Mouse (Mus musculus): ENCODE data around the gene Angptl4. TPM values are rescaled to one million over a fixed set of nuclear protein-coding genes. Genes with fewer than 3 reads are reported as not detected.
A peak's percentile ranks its signal among the peaks of the same experiment; 100 is the strongest.
"Not testable (repeated sequence)": the region's sequence is repeated elsewhere in the genome, so short reads cannot be mapped to it uniquely, and the experiment has no call there.

The Angptl4 gene
- 21.4 and 22.4 TPM in 2 replicates for polyA plus RNA-seq (2016; fragmentation: Nextera tagmentation; extraction: Ambion mirVana)

DNA sequence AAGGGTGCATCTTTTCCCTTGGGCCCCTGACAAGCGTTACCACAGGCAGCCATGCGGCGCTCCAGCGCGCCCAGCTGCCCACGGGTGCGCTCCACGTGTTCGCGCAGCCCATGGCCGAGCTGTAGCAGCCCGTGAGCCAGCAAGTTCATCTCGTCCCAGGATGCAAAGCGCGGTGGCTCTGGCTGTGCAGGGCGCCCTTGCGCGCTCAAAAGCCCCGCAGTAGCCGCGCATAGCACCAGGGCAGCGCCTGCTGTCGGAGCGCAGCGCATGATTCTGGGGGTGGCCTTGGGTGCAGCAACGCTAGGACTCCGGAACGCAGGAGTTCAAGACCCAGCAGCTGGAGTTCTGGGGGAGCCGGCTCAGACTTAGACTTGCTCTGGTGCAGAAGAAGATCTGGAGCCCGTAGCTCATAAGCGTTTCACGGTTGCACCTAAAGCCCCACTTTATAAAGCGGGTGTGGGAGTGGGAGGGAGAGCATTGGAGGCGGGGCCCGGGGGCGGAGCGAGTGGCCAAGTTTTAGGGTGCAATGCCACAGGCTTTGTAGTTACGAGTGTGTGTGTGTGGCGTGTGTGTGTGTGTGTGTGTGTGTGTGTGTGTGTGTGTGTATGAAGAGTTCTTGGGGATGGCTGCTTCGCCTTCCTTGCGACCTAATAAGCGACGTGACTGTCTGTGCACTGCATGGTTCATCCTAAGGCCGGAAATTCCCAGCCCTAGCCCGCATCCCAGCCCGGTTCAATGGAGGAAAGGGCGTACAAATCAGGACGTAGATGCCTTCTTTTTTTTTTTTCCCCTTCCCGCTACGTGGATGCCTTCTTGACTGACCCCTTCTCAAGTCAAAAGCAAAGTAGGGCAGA is at the start of gene Angptl4:
Gene Angptl4, minus strand, starts transcription at position 707 of the 854 bp plus-strand sequence.
- H3K9me3 ChIP-seq = no peaks in the 10 kb centered on the region
- peaks cover 18% of the 10 kb centered on the region for H3K27me3 ChIP-seq (ENCODE audit: poor library complexity, severe bottlenecking)
- 1% methylated on average over 50 of the region's 50 CpGs for WGBS
- peak within 1 kb of the TSS; percentile 62 for H3K4me3 ChIP-seq
- peaks cover 56% of the 10 kb centered on the region for H3K4me1 ChIP-seq
- peak; percentile 67 for DNase-seq (ENCODE audit: extremely low spot score, low spot score)
- peak within 1 kb of the TSS; percentile 87 for H3K27ac ChIP-seq
- H3K36me3 ChIP-seq (replicated peaks) = peaks cover 26% of the 10 kb centered on the region

DNA sequence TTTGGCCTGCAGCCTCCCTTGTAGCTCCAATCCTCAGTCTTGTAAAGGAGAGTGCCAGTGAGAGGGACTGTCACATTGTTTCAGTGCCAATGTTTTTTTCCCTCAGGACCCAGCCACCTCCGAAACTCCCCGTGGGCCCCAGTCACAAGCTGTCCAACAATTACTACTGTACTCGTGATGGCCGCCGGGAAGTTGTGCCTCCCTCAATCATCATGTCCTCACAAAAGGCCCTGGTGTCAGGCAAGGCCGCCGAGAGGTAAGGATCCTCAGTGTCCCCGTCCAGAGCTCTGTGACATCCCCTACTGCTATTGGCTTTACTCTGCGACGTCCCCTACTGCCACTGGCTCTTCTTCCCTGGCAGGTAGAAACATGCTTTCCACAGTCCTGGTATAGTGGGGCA is 47.9 kb upstream of the Angptl4 start:
- WGBS = 93% methylated on average over 10 of the region's 10 CpGs
- H3K27me3 ChIP-seq (ENCODE audit: poor library complexity, severe bottlenecking) = no peaks in the 10 kb centered on the region
- H3K9me3 ChIP-seq = no peaks in the 10 kb centered on the region
- no peak overlapping the region for H3K4me3 ChIP-seq
- H3K27ac ChIP-seq = no peak overlapping the region
- H3K4me1 ChIP-seq = peaks cover 13% of the 10 kb centered on the region
- no peak for DNase-seq (ENCODE audit: extremely low spot score, low spot score)
- H3K36me3 ChIP-seq (replicated peaks) = peaks cover 81% of the 10 kb centered on the region

DNA sequence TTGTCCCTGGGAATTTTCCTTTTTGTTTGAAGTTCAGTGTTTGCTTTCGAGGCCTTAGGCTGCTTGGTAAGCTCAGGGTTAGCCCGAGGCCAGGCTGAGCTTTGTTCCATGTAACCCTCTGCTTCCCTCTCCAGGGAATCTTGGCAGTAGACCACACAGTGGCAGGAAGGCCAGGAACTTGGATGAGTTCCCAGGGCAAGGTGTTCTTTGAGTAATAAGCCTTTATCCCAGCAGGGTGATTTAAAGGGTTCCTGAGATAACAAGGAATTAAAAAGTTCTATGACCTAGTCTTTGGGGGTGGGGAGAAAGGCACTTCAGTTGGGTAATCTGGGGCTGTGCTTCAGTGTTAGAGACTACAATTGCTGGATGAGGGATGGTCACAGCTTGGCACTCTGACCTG is 47.3 kb upstream of the Angptl4 start:
- no peaks in the 10 kb centered on the region for H3K9me3 ChIP-seq
- H3K4me1 ChIP-seq = peaks cover 13% of the 10 kb centered on the region
- no peak overlapping the region for H3K27ac ChIP-seq
- WGBS = 79% methylated on average over 2 of the region's 2 CpGs
- H3K4me3 ChIP-seq = no peak overlapping the region
- H3K36me3 ChIP-seq (replicated peaks) = peaks cover 74% of the 10 kb centered on the region
- no peaks in the 10 kb centered on the region for H3K27me3 ChIP-seq (ENCODE audit: poor library complexity, severe bottlenecking)
- no peak for DNase-seq (ENCODE audit: extremely low spot score, low spot score)

- 2% methylated on average over 3 of the region's 3 CpGs for WGBS
- H3K9me3 ChIP-seq = no peaks in the 10 kb centered on the region
- DNase-seq (ENCODE audit: extremely low spot score, low spot score) = peak; percentile 74
- H3K36me3 ChIP-seq (replicated peaks) = peaks cover 72% of the 10 kb centered on the region
- H3K4me3 ChIP-seq = no peak overlapping the region
- H3K4me1 ChIP-seq = peaks cover 31% of the 10 kb centered on the region
- H3K27ac ChIP-seq = no peak overlapping the region
- H3K27me3 ChIP-seq (ENCODE audit: poor library complexity, severe bottlenecking) = no peaks in the 10 kb centered on the region
These were observed 45.2 kb upstream of the Angptl4 start for GRCm38 (mm10) chr17:33826850-33827249.

GRCm38 (mm10) chr17:33825462-33825861 is 43.8 kb upstream of the Angptl4 start:
- Histone ChIP-seq H3K27me3 (ENCODE audit: poor library complexity, severe bottlenecking) (no peaks in the 10 kb centered on the region), H3K27ac (peak overlapping the region; percentile 93), H3K4me3 (peak overlapping the region; percentile 84), H3K9me3 (no peaks in the 10 kb centered on the region), H3K36me3 (replicated peaks) (peaks cover 72% of the 10 kb centered on the region), H3K4me1 (peaks cover 37% of the 10 kb centered on the region)
- 90% methylated on average over 8 of the region's 8 CpGs for WGBS
- no peak for DNase-seq (ENCODE audit: extremely low spot score, low spot score)

DNA sequence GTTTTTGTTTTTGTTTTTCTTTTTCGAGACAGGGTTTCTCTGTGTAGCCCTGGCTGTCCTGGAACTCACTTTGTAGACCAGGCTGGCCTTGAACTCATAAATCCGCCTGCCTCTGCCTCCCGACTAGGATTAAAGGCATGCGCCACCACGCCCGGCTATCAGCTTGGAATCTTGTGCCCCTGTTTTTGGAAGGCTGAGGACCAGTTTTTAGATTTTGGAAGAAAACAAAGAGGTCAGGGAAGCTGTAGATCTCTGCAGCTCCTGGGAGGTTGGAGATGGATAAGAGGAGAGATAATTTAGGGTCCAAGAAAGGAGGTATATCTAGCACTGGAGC is 43.3 kb upstream of the Angptl4 start:
- peak overlapping the region; percentile 93 for H3K27ac ChIP-seq
- peak overlapping the region; percentile 84 for H3K4me3 ChIP-seq
- peaks cover 72% of the 10 kb centered on the region for H3K36me3 ChIP-seq (replicated peaks)
- not testable (repeated sequence) for DNase-seq (ENCODE audit: extremely low spot score, low spot score); H3K9me3 ChIP-seq; H3K27me3 ChIP-seq (ENCODE audit: poor library complexity, severe bottlenecking)
- WGBS = 8% methylated on average over 6 of the region's 6 CpGs
- peaks cover 37% of the 10 kb centered on the region for H3K4me1 ChIP-seq

DNA sequence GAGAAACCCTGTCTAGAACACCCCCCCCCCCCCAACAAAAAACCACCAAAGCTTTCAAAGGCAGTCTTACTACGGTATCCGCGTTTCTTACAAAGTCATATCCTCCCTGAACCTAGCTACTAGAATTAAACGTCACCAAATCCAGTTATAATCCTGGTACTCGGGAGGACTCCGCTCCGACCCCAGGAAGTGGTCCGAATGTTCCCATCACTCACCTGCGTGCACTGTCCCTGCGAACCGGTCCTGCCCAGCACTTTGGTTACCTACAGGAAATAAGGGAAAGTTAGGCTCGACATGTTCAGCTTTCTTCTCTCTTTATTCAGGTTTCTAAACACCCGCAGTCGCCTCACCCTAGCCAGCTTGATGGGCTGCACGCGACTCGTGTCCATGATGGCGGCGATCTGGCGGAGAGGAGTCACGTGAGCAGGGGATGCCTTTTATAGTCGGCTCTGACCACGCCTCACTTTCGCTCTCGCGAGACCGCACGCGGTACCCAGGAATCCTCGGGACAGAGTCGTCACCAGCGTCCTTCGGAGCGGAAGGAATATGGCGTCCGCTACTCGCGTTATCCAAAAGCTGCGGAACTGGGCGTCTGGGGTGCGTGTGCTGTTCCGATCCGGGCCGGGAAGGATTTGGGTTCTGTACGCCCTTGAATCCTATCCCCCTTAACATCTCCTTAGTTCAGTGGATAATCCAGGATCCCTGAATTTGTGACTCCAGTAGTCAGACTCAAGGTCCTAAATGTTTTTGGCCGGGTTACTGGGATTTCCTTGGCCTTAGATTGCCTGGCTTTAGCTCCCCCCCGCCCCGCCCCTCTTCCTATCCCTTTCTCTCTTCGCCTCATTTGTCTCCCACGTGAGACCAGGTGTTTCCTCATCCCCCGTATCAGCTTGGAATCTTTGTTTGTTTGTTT is 42.7 kb upstream of the Angptl4 start, which contains the start of the genes Rps28 and Ndufa7:
Gene Rps28, minus strand, starts transcription at position 479 of the 913 bp plus-strand sequence.
Gene Ndufa7, plus strand, starts transcription at position 489 of the 913 bp plus-strand sequence.
- under 1% methylated on average over 51 of the region's 51 CpGs for WGBS

DNA sequence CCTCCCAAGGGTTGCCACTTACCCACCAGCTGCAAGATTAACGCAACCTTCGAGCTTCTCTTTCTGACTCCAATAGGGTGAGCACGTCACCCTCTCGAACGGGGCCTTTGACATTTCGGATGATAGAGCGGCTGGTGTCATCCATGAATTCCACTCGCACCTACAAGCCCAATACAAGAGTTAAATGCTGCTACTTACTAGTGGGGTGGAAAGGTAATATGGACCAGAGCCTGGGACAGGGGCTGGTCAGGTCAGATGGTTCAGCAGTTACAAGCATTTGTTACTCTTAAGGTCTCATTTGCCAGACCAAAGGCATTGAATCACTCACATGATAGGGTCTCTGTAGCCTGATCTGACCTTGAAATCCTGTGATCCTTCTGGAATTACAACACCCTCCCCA is 41.5 kb upstream of the Angptl4 start:
- peaks cover 73% of the 10 kb centered on the region for H3K36me3 ChIP-seq (replicated peaks)
- not testable (repeated sequence) for H3K27me3 ChIP-seq (ENCODE audit: poor library complexity, severe bottlenecking); H3K9me3 ChIP-seq; DNase-seq (ENCODE audit: extremely low spot score, low spot score)
- H3K4me3 ChIP-seq = peak overlapping the region; percentile 84
- 90% methylated on average over 8 of the region's 8 CpGs for WGBS
- H3K4me1 ChIP-seq = peaks cover 45% of the 10 kb centered on the region
- H3K27ac ChIP-seq = peak overlapping the region; percentile 93

More for the DNA sequence above, 42.7 kb upstream of the Angptl4 start, which contains the start of the genes Rps28 and Ndufa7:
- Histone ChIP-seq H3K27me3 (ENCODE audit: poor library complexity, severe bottlenecking) (no peaks in the 10 kb centered on the region), H3K36me3 (replicated peaks) (peaks cover 72% of the 10 kb centered on the region), H3K4me3 (peak within 1 kb of the TSS; percentile 84), H3K9me3 (no peaks in the 10 kb centered on the region), H3K4me1 (peaks cover 37% of the 10 kb centered on the region), H3K27ac (peak within 1 kb of the TSS; percentile 93)
- DNase-seq (ENCODE audit: extremely low spot score, low spot score) = peak; percentile 98

GRCm38 (mm10) chr17:33822436-33822959 is 40.9 kb upstream of the Angptl4 start:
- no peaks in the 10 kb centered on the region for H3K27me3 ChIP-seq (ENCODE audit: poor library complexity, severe bottlenecking)
- peak overlapping the region; percentile 26; the same call in 1 of the 2 replicates for H3K27ac ChIP-seq
- WGBS = 90% methylated on average over 1 of the region's 1 CpGs
- H3K36me3 ChIP-seq (replicated peaks) = peaks cover 70% of the 10 kb centered on the region
- peak overlapping the region; percentile 84; the same call in 1 of the 2 replicates for H3K4me3 ChIP-seq
- no peaks in the 10 kb centered on the region for H3K9me3 ChIP-seq
- peaks cover 52% of the 10 kb centered on the region for H3K4me1 ChIP-seq
- no peak for DNase-seq (ENCODE audit: extremely low spot score, low spot score)

DNA sequence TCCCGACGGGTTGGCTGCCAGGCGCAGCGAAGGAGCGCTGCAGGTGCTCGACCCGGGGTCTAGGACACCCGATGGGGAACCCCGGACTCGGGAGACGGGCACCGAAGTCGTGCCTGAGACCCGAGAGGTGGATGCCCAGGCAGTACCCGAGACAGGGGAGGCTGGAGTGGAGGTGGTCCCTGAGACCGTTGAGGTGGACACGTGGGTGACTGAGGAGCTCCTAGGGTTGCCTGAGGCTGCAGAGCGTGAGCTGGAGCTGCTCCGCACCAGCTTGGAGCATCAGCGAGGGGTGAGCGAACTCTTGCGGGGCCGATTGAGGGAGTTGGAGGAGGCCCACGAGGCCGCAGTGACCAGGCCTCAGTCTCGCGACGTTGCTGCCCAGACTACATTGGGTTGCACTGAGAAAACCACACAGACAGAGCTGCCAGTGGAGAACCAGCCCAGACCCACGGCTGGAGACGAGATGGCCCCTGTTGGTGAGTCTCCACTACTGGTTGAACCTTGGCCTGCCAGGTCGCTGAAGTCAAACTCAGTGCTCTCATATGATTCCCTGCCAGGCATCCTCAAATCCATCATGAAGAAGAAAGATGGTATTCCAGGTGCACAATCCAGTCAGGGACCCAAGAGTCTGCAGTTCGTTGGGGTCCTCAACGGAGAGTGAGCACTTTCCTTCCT is 36.5 kb upstream of the Angptl4 start:
- Histone ChIP-seq H3K36me3 (replicated peaks) (peaks cover 55% of the 10 kb centered on the region), H3K27me3 (ENCODE audit: poor library complexity, severe bottlenecking) (no peaks in the 10 kb centered on the region), H3K4me3 (peak overlapping the region; percentile 59), H3K27ac (peak overlapping the region; percentile 92), H3K4me1 (peaks cover 44% of the 10 kb centered on the region), H3K9me3 (no peaks in the 10 kb centered on the region)
- 22% methylated on average over 33 of the region's 33 CpGs for WGBS
- DNase-seq (ENCODE audit: extremely low spot score, low spot score) = no peak

- Histone ChIP-seq H3K4me3 (peak overlapping the region; percentile 59), H3K27ac (peak overlapping the region; percentile 92), H3K9me3 (no peaks in the 10 kb centered on the region), H3K27me3 (ENCODE audit: poor library complexity, severe bottlenecking) (no peaks in the 10 kb centered on the region), H3K36me3 (replicated peaks) (peaks cover 48% of the 10 kb centered on the region), H3K4me1 (peaks cover 36% of the 10 kb centered on the region)
- peak; percentile 93 for DNase-seq (ENCODE audit: extremely low spot score, low spot score)
- WGBS = under 1% methylated on average over 89 of the region's 89 CpGs
These were observed 35.7 kb upstream of the Angptl4 start for GRCm38 (mm10) chr17:33817184-33817968.
